Mouse (Mus musculus) thymus, postnatal 36 days (tissue): ENCODE results near the gene Rbm24.

Experiments
- DNase-seq, 2 experiments: peaks; one replicate each; pipeline ENCODE4 v3.0.0; 2022; ENCODE audit warnings: mixed read lengths in 2 of 2

Rbm24 gene

DNA sequence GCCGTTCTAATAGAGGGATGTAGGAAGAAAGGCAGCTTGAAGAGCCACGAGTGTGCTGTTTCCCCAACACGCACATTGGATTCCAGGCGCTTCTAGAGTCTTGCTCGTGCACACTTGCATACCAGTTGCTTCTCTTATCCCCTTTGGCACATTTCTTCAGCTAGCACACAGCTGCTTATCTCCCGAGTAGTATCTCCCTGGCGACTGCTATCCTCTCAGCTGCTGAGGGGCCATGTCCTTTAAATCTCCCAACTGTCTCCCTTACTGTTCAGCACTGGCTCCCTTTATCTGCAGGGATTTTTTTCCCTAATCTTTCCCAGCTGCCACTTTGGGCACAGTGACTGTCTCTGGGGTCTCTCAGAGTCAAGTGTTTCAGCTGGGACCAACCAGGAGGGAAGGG, 25.8 kb downstream of the Rbm24 start:
- DNase-seq = no peak

DNA sequence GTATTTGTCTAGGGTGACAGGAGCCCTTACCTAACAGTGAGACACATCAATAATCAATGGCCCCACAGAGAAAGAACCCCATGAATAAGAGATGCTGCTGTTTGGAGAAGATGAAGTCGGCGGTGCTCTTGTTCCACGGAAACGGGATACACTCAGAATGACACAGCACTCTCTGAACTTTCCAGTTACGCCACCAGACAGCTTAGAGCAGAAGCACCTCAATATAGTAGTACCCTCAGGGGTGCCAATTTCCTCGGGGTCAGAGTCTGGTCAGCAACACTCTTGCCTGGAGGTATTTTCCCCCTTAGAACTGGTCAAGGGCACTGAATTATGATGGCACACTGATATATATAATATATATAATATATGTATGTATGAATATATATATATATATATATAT, 27.8 kb downstream of the Rbm24 start:
- DNase-seq = no peak

DNA sequence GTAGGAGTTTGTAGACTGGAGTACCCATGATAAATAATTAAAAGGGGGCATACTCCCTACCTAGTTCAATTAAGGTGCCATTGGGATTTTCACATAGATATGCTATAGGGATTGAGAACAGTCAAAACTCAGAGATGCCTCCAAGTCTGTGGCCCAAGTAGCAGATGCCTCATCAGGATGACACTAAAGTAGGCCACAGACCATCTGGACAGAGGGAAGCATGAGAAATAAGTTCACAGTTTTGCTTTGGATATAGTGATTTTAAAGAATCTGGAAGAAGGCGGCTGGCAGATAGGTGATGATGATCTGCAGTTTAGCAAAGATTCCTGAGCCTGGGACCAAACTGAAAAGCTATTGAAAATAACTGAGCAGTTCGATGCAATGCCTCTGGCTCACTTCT, 30.0 kb downstream of the Rbm24 start:
- DNase-seq = no peak

DNA sequence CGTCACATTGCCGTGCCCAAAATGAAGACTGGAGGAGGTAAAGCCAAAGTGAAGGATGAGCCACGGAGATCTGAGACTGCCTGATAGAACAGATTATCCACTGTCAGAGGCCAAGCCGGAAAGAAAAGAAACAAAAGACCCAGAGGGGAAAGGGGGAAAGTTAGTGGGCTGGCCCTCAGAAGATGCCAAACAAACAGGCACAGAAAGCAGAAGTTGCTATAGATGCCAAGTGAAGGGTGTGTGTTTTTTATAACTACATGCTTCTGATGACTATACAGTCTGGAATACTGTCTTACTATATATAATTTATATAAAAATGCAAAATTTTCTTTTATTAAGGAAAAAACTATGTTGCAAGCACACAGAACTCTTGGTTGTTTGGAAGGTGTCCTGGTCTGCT, 31.7 kb downstream of the Rbm24 start:
- no peak for DNase-seq

DNA sequence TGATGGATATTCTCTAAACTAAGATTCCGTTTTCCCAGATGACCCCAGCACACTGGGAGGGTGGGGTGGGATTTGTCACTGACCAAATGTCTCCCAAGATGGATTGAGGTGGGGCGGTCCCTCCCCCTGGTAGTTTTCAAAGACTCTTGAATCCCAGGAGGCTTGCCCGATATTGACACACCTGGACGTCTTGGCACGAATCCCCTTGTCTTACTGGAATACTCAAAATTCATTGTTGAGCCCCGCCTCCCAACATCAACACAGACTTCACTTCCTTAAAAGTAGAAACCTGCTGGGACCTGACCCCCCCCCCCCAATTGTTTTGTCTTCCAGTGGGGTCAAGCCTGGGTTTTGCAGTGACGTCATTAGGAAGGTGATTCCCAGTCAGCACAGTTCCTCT, 32.4 kb downstream of the Rbm24 start:
- no peak for DNase-seq

DNA sequence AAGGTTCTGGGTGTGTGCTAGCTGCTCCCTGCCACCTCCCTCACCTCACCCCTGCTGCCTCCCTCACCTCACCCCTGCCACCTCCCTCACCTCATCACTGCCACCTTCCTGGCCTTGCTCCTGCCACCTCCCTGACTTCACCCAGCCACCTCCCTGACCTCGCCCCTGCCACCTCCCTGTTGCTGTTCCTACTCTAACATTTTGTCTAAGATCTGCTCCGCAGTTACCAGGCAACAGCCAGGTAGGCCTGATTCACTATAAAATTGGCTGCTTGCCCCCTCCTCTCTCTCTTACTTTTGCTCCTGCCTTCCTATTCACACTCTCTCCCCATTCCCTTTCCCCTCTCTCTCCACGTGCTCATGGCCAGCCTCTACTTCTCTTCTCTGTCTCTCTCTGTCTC, 33.3 kb downstream of the Rbm24 start:
- no peak for DNase-seq

DNA sequence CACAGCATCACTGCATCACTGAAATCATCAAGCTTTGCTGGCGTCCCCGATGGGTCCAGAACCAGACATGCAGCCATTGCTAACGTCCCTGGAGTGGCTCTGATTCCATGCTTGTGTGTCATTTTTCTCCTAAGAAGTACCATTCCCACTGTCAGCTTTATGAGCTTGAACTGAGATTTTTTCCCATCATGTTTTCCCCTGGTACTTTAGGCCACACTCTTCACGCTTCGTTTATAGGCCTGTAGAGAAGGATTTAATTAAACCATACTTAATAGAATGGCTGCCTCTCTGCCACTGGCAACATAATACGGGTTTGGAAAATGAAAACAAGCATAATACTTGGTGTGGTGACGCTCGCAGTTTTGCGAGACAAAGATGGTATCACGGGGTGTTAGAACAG, 41.3 kb downstream of the Rbm24 start:
- DNase-seq = no peak

DNA sequence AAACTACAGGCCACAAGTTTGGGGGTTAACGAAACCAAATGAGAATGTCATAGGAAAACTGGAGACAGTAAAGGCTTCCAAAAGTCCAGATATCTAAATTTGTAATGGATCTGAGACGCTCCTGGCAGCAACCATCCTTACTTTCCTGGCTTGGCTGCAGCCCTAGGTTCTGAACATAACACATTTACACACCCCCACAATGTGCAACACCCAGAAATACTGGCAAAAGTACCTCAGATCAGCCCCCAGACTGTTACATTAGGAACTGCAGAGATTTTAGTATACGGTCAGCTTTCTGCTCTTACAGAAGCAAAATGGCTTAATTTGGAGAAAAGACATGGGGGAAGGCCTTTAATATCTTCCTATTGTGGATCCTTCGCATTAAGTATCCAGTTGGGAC, 44.0 kb downstream of the Rbm24 start:
- DNase-seq = no peak

DNA sequence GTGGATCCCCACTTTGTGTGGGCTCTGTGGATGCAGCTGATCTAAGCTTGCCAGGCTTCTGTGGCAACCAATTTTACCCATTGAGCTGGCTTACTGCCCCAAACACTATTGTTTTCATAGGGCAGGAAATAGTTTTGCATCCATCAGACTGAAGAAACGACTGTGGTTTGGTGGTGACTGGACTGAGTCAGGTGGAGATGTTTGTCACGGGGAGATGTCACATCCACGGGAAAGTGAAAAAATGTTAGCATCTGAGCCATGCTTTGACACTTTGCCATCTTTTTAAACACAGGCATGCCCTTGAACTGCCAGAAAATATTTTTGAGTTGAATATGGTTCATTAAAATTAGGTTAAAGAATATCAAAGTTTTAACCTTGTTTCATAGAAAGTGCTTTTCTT, 45.5 kb downstream of the Rbm24 start:
- DNase-seq = no peak

DNA sequence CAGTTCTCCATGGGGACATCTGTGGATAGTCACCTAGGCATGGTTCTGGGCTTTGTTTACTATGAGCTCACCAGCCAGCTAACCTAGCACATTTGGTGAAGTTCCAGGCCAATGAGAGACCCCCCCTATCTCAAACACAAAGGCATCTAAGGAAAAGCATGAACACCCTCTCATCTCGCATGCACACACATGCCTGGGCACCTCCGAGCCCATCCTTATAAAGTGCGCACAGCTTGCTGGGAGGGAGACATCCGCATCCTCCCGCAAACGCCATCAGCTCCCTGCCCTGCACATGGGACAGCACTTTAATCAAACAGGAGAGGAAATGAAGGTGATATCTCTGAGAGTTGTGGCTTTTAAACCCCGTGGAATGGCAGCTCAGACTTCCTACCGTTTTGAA, 50.0 kb downstream of the Rbm24 start:
- no peak for DNase-seq

DNA sequence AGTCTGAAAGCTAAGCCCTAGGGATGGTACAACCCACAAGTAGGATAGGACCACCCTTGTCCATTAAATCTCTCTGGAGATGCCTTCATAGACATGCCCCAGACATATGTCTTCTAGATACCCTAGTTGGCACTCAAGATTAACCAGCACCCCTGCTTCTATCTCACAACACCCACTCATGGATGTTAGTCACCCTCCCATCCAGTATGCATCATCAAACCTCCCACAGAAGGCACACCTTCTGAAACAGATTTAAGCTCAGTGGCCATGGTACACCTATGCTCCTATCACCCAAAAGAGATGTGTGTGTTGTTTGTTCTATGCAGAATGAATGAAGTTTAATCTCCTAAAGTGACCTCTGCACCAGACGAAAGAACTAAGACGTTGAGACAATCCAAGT, 51.3 kb downstream of the Rbm24 start:
- DNase-seq = no peak
